Mouse (Mus musculus): ENCODE data around the gene AW209491.

AW209491 gene

GRCm38 (mm10) chr13:14629726-14630641 lies at the start of gene AW209491:
Gene AW209491, plus strand, starts transcription at chr13:14630154.
- peak; percentile 83 for DNase-seq (ENCODE audit: low read depth, low spot score)

- no peak for DNase-seq (ENCODE audit: low read depth, low spot score)
Observed at GRCm38 (mm10) chr13:14580392-14580791, 49.6 kb upstream of the AW209491 start.

GRCm38 (mm10) chr13:14602744-14603143 lies 27.2 kb upstream of the AW209491 start:
- no peak for DNase-seq (ENCODE audit: low read depth, low spot score)

- no peak for DNase-seq (ENCODE audit: low read depth, low spot score)
Observed at GRCm38 (mm10) chr13:14607616-14608015, 22.3 kb upstream of the AW209491 start.

GRCm38 (mm10) chr13:14612463-14612862 lies 17.5 kb upstream of the AW209491 start:
- DNase-seq (ENCODE audit: low read depth, low spot score): no peak

GRCm38 (mm10) chr13:14612926-14613529 lies 16.9 kb upstream of the AW209491 start, which contains the start of the genes Mrpl32 and Psma2:
Gene Mrpl32, minus strand, starts transcription at chr13:14613165.
Gene Psma2, plus strand, starts transcription at chr13:14613240.
- DNase-seq (ENCODE audit: low read depth, low spot score): peak; percentile 99

- no peak for DNase-seq (ENCODE audit: low read depth, low spot score)
Observed at GRCm38 (mm10) chr13:14613553-14613952, 16.4 kb upstream of the AW209491 start.

GRCm38 (mm10) chr13:14618724-14619123 lies 11.2 kb upstream of the AW209491 start:
- peak; percentile 40 for DNase-seq (ENCODE audit: low read depth, low spot score)

- no peak for DNase-seq (ENCODE audit: low read depth, low spot score)
Observed at GRCm38 (mm10) chr13:14639998-14640397, 10.0 kb downstream of the AW209491 start.

GRCm38 (mm10) chr13:14649301-14649700 lies 19.3 kb downstream of the AW209491 start:
- no peak for DNase-seq (ENCODE audit: low read depth, low spot score)

GRCm38 (mm10) chr13:14667107-14667506 lies 37.2 kb downstream of the AW209491 start:
- DNase-seq (ENCODE audit: low read depth, low spot score): no peak

- DNase-seq (ENCODE audit: low read depth, low spot score): peak; percentile 16
Observed at GRCm38 (mm10) chr13:14670342-14670741, 40.4 kb downstream of the AW209491 start.

Data from retina, postnatal 7 days (tissue).